Mouse (Mus musculus) lung, embryonic 15.5 days (tissue): ENCODE data around the gene Arhgef40. TPM values are rescaled to one million over a fixed set of nuclear protein-coding genes. Genes with fewer than 3 reads are reported as not detected.

ENCODE experiments used
- ATAC-seq: fragments of 200-750 bp; cut with Nextera tagmentation; 2 replicates; pipeline ENCODE4 v1.8.0; 2017; ENCODE audit warnings: moderate number of reproducible peaks, borderline replicate concordance; ENCODE audit not compliant: low FRiP score, low TSS enrichment; ENCODE audit errors: extremely low read depth
- H3K27ac ChIP-seq: fragments of 300-500 bp; sonication (generic); 2 replicates; pipeline ENCODE4 v1.5.1; 2015; ENCODE audit warnings: moderate library complexity, mild to moderate bottlenecking, inconsistent platforms
- H3K27me3 ChIP-seq: fragments of 300-500 bp; sonication (generic); 2 replicates; pipeline ENCODE4 v1.6.1; 2015; ENCODE audit warnings: inconsistent platforms
- H3K36me3 ChIP-seq: fragments of 300-500 bp; sonication (generic); 2 replicates; pipeline ENCODE4 v1.6.1; 2015; ENCODE audit warnings: inconsistent platforms
- H3K4me1 ChIP-seq: fragments of 300-500 bp; sonication (generic); 2 replicates; pipeline ENCODE4 v1.6.1; 2015; ENCODE audit warnings: inconsistent platforms
- H3K4me2 ChIP-seq: fragments of 300-500 bp; sonication (generic); 2 replicates; pipeline ENCODE4 v1.6.1; 2015; ENCODE audit warnings: inconsistent platforms, mild to moderate bottlenecking, moderate library complexity
- H3K4me3 ChIP-seq: fragments of 300-500 bp; sonication (generic); 2 replicates; pipeline ENCODE4 v1.5.1; 2015; ENCODE audit warnings: mild to moderate bottlenecking, inconsistent platforms
- H3K9ac ChIP-seq: fragments of 300-500 bp; sonication (generic); 2 replicates; pipeline ENCODE4 v1.6.1; 2015; ENCODE audit warnings: inconsistent platforms
- H3K9me3 ChIP-seq: fragments of 300-500 bp; sonication (generic); 2 replicates; pipeline ENCODE4 v1.6.1; 2016; ENCODE audit warnings: inconsistent platforms
- WGBS: fragments of 180-500 bp; shearing (Covaris S2); methylation state at CpG from one replicate; pipeline ENCODE4 v1.1.7; 2015; 5-methylcytosine and 5-hydroxymethylcytosine counted together
- polyA plus RNA-seq: library from polyadenylated mRNA; unstranded; fragments of >200 nt; fragmentation: Nextera tagmentation; extraction: Ambion mirVana; gene quantifications from 2 replicates; pipeline ENCODE4 v1.2.1, GENCODE M21; 2015

Gene Arhgef40
- polyA plus RNA-seq, 1 experiment from 2014 or later, result 105 TPM

- ATAC-seq, result peak; percentile 17; the same call in 1 of the 2 replicates
- Histone ChIP-seq H3K4me3 (peak overlapping the region; percentile 71), H3K27me3 (no peaks in the 10 kb centered on the region), H3K4me1 (peaks cover 49% of the 10 kb centered on the region), H3K9ac (peak overlapping the region; percentile 67), H3K9me3 (no peaks in the 10 kb centered on the region), H3K27ac (peak overlapping the region; percentile 96), H3K4me2 (peak overlapping the region; percentile 57), H3K36me3 (0 out of 2 replicates have a peak, but pooled peaks cover 2% of the 10 kb centered on the region)
- 4% methylated on average over 12 of the region's 24 CpGs for WGBS
These were observed 29.3 kb downstream of the Arhgef40 start for GRCm38 (mm10) chr14:52013771-52014219.

GRCm38 (mm10) chr14:52014271-52014760, 29.8 kb downstream of the Arhgef40 start:
- Histone ChIP-seq H3K9me3 (no peaks in the 10 kb centered on the region), H3K27me3 (no peaks in the 10 kb centered on the region), H3K27ac (peak overlapping the region; percentile 96), H3K4me1 (peaks cover 50% of the 10 kb centered on the region), H3K4me2 (peak overlapping the region; percentile 57), H3K4me3 (peak overlapping the region; percentile 71), H3K9ac (peak overlapping the region; percentile 67), H3K36me3 (0 out of 2 replicates have a peak, but pooled peaks cover 2% of the 10 kb centered on the region)
- WGBS, result 0% methylated on average over 2 of the region's 80 CpGs
- peak; percentile 27; the same call in 1 of the 2 replicates for ATAC-seq

- Histone ChIP-seq H3K27ac (peak overlapping the region; percentile 96), H3K4me2 (peak overlapping the region; percentile 57), H3K9me3 (no peaks in the 10 kb centered on the region), H3K27me3 (no peaks in the 10 kb centered on the region), H3K9ac (peak overlapping the region; percentile 67), H3K4me3 (peak overlapping the region; percentile 71), H3K36me3 (no peaks in the 10 kb centered on the region), H3K4me1 (peaks cover 45% of the 10 kb centered on the region)
- peak; percentile 41; the same call in 1 of the 2 replicates for ATAC-seq
- WGBS, result 1% methylated on average over 23 of the region's 28 CpGs
These were observed 30.3 kb downstream of the Arhgef40 start for GRCm38 (mm10) chr14:52014761-52015311.

GRCm38 (mm10) chr14:52015445-52016100, 31.1 kb downstream of the Arhgef40 start, which contains the start of gene Tmem253:
Gene Tmem253, plus strand, starts transcription at chr14:52015658.
- ATAC-seq, result no peak
- Histone ChIP-seq H3K4me1 (peaks cover 38% of the 10 kb centered on the region), H3K9me3 (no peaks in the 10 kb centered on the region), H3K27me3 (no peaks in the 10 kb centered on the region), H3K27ac (peak within 1 kb of the TSS; percentile 96), H3K4me2 (peak within 1 kb of the TSS; percentile 57), H3K9ac (peak within 1 kb of the TSS; percentile 67), H3K36me3 (no peaks in the 10 kb centered on the region), H3K4me3 (peak within 1 kb of the TSS; percentile 71)
- WGBS, result 20% methylated on average over 6 of the region's 6 CpGs

- Histone ChIP-seq H3K4me3 (no peak overlapping the region), H3K27me3 (no peaks in the 10 kb centered on the region), H3K9me3 (no peaks in the 10 kb centered on the region), H3K36me3 (no peaks in the 10 kb centered on the region), H3K4me2 (no peak overlapping the region), H3K9ac (no peak overlapping the region), H3K27ac (no peak overlapping the region), H3K4me1 (peaks cover 44% of the 10 kb centered on the region)
- no peak for ATAC-seq
- 87% methylated on average over 13 of the region's 13 CpGs for WGBS
These were observed 32.3 kb downstream of the Arhgef40 start for GRCm38 (mm10) chr14:52016625-52017405.

- H3K9me3 ChIP-seq, result no peaks in the 10 kb centered on the region
- no peaks in the 10 kb centered on the region for H3K36me3 ChIP-seq
- ATAC-seq, result no peak
- H3K4me2 ChIP-seq, result no peak overlapping the region
- no peak overlapping the region for H3K9ac ChIP-seq
- H3K4me1 ChIP-seq, result peaks cover 50% of the 10 kb centered on the region
- no peaks in the 10 kb centered on the region for H3K27me3 ChIP-seq
- 66% methylated on average over 4 of the region's 4 CpGs for WGBS
- no peak overlapping the region for H3K27ac ChIP-seq
- no peak overlapping the region for H3K4me3 ChIP-seq
These were observed 33.1 kb downstream of the Arhgef40 start for GRCm38 (mm10) chr14:52017662-52018061.

GRCm38 (mm10) chr14:52018248-52019050, 33.9 kb downstream of the Arhgef40 start:
- 0 out of 2 replicates have a peak overlapping the region, but pooled peaks have one; percentile 25 for H3K9ac ChIP-seq
- no peaks in the 10 kb centered on the region for H3K27me3 ChIP-seq
- H3K27ac ChIP-seq, result peak overlapping the region; percentile 99; the same call in 1 of the 2 replicates
- peaks cover 51% of the 10 kb centered on the region for H3K4me1 ChIP-seq
- H3K36me3 ChIP-seq, result no peaks in the 10 kb centered on the region
- no peak overlapping the region for H3K4me3 ChIP-seq
- H3K4me2 ChIP-seq, result peak overlapping the region; percentile 67
- 83% methylated on average over 15 of the region's 15 CpGs for WGBS
- no peaks in the 10 kb centered on the region for H3K9me3 ChIP-seq
- no peak for ATAC-seq

GRCm38 (mm10) chr14:52019051-52019589, 34.6 kb downstream of the Arhgef40 start:
- H3K27ac ChIP-seq, result peak overlapping the region; percentile 99
- ATAC-seq, result no peak

GRCm38 (mm10) chr14:52019590-52020340, 35.2 kb downstream of the Arhgef40 start:
- Histone ChIP-seq H3K4me3 (peak overlapping the region; percentile 60), H3K36me3 (no peaks in the 10 kb centered on the region), H3K9me3 (no peaks in the 10 kb centered on the region), H3K4me2 (peak overlapping the region; percentile 67), H3K27ac (peak overlapping the region; percentile 99), H3K4me1 (peaks cover 51% of the 10 kb centered on the region), H3K9ac (peak overlapping the region; percentile 87), H3K27me3 (no peaks in the 10 kb centered on the region)
- peak; percentile 90 for ATAC-seq
- WGBS, result 1% methylated on average over 71 of the region's 74 CpGs

More at GRCm38 (mm10) chr14:52019051-52019589, 34.6 kb downstream of the Arhgef40 start:
- peak overlapping the region; percentile 67 for H3K4me2 ChIP-seq
- no peaks in the 10 kb centered on the region for H3K27me3 ChIP-seq
- 20% methylated on average over 12 of the region's 12 CpGs for WGBS
- H3K4me1 ChIP-seq, result peaks cover 51% of the 10 kb centered on the region
- H3K9ac ChIP-seq, result peak overlapping the region; percentile 87
- H3K4me3 ChIP-seq, result peak overlapping the region; percentile 60
- no peaks in the 10 kb centered on the region for H3K9me3 ChIP-seq
- H3K36me3 ChIP-seq, result no peaks in the 10 kb centered on the region

- 4% methylated on average over 15 of the region's 15 CpGs for WGBS
- peaks cover 45% of the 10 kb centered on the region for H3K4me1 ChIP-seq
- peak within 1 kb of the TSS; percentile 60 for H3K4me3 ChIP-seq
- H3K4me2 ChIP-seq, result peak within 1 kb of the TSS; percentile 67
- ATAC-seq, result peak; percentile 60
- peak within 1 kb of the TSS; percentile 99 for H3K27ac ChIP-seq
- no peaks in the 10 kb centered on the region for H3K9me3 ChIP-seq
- H3K27me3 ChIP-seq, result no peaks in the 10 kb centered on the region
- H3K9ac ChIP-seq, result peak within 1 kb of the TSS; percentile 87
- no peaks in the 10 kb centered on the region for H3K36me3 ChIP-seq
These were observed 36.1 kb downstream of the Arhgef40 start, which contains the start of gene Zfp219 for GRCm38 (mm10) chr14:52020486-52021137. Gene Zfp219, minus strand, starts transcription at chr14:52020733.
